Mouse (Mus musculus) spleen, postnatal 4 days (tissue): ENCODE data around the gene Wdcp.
A peak's percentile ranks its signal among the peaks of the same experiment; 100 is the strongest.
"Not testable (repeated sequence)": the region's sequence is repeated elsewhere in the genome, so short reads cannot be mapped to it uniquely, and the experiment has no call there.

Experiments used
- DNase-seq, 2 experiments: peaks; one replicate each; pipeline ENCODE4 v3.0.0; 2022; ENCODE audit warnings: low spot score in 2 of 2

The Wdcp gene

GRCm38 (mm10) chr12:4868924-4869323 is 25.8 kb downstream of the Wdcp start:
- peak in 1 of 2 experiments; percentile 58 for DNase-seq

- peak in 1 of 2 experiments; percentile 56 for DNase-seq
These were observed 28.2 kb downstream of the Wdcp start for GRCm38 (mm10) chr12:4871260-4871659.

DNA sequence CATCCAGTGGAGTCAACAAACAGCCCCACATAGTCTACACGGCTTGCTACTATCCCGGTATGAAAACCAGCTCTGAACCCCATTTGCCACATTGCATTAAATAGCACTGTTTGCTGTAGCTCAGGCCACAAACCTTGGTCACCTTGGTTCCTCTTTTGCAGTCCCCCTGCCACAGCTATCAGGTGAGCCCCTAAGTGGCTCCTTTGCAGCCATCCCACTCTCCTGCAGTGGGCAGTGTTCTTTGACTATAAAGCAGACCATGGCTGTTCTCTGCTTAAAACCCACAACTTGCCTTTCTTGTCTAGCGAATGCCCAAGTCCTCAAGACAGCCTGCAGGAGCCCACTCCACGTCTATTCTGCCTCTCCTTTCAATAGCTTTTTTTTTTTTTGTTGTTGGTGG is 29.2 kb downstream of the Wdcp start:
- peak; percentile 33 to 63 for DNase-seq

DNA sequence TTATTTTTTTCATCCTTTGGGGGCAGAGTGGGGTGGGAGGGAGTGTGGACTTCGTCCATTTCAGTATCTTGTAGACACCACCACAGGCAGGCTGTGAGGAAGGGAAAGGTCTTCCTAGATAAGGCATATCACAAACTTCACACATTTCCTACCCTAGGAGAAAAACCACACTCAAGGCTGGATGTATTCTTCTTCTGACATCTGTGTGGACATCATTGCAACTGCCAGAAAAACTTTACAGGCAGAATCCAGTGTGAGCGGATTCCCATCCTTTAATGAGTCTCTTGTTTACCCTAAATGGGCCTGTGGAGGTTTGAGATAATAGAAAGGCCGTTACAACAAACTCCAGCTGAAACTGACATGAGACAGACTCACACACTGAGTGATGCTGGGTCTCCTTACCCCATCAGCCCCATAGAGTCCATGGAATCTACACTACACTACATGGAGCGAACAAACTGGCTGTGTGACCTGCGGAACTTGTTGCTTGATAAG is 29.9 kb downstream of the Wdcp start:
- peak; percentile 49 to 62 for DNase-seq

DNA sequence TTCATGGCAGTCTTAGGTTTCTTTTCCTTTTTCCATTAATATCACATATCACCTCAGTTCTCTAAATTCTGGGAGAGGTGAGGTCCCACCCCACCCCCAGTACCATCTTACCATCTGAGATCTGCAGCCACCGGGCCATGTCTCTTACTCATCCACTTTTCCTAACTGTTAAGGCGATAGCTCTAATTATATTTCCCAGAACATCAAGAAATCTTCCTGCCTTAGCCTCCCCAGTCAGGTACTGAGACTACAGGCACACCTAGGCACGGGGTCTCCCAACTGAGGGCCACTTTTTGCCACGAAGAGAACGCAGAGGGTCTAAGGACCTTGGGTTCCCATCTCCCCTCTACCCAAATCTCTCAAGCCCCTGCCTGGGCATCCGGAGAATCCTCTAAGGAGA is 30.4 kb downstream of the Wdcp start:
- DNase-seq: peak in 1 of 2 experiments; percentile 74

- peak; percentile 90 to 92 for DNase-seq
These were observed 31.2 kb downstream of the Wdcp start, which contains the start of gene Mfsd2b for GRCm38 (mm10) chr12:4874161-4874927. Mfsd2b (minus strand) TSS chr12:4874359.

DNA sequence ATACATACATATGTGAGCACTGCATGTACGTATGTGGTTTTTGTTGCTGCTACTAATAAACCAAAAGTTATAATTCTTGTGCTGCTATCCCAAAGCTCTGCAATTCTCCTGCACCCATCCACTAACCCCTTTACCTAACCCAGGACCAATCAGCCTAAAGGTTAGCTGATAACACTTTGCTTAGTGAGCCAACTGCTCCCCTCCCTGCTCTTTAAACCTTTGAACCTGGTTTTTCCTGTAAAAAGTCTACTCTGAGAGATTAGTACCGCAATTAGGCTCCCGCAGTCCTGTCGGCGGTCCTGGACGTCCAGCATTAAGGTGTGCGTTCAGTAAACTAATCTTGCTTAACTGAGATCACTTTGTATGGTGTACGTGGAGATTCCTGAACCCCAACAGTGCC is 32.5 kb downstream of the Wdcp start:
- no peak for DNase-seq

GRCm38 (mm10) chr12:4878296-4878783 is 35.2 kb downstream of the Wdcp start:
- no peak for DNase-seq

GRCm38 (mm10) chr12:4879048-4879447 is 35.9 kb downstream of the Wdcp start:
- DNase-seq: peak; percentile 45 to 61

DNA sequence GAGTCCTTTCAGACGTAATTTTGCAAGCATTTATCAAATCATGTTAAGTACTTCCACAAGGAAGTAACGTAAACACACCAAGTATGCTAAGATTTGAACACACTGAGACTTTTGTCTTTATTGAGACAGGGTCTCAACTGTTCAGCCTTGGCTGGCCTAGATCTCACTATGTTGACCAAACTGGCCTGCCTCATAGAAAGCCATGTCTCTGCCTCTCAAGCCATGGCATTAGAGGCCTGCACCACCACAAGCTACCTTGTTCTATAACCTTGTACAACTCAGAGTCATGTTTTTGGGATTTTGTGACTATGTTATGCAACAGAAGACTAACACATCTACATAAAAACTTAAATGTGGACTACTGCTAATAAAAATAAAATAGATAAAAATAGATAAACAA is 39.0 kb downstream of the Wdcp start:
- no peak for DNase-seq

GRCm38 (mm10) chr12:4885062-4885461 is 42.0 kb downstream of the Wdcp start:
- no peak for DNase-seq

DNA sequence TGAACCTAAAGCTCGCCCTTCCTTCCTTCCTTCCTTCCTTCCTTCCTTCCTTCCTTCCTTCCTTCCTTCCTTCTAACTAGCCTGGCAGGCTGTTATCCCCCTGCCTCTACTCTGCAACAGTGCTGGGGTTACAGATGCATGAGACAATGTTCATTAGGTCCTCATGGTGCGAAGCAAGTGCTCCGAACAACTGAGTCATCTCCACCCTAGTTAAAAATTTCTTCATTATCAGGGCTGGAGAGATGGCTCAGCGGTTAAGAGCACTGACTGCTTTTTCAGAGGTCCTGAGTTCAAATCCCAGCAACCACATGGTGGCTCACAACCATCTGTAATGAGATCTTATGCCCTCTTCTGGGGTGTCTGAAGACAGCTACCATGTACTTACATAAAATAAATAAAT is 43.5 kb downstream of the Wdcp start:
- not testable (repeated sequence) for DNase-seq

DNA sequence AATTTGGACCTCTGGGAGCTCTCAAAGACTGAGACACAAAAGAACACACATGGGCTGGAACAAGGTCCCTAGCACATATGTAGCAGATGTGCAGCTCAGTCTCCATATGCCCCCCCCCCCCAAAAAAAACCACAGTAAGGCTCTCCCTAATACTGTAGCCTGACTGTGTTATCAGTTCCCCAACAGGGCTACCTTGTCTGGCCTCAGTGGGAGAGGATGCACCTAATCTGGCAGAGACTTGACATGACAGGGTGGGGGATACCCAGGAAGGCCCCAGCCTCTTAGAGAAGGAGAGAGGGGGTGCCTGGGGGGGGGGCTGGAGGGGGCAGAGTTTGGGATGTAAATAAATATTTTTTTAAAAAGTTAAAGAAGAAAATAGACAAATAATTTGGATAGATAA is 45.6 kb downstream of the Wdcp start:
- no peak for DNase-seq

- DNase-seq: no peak
These were observed 46.1 kb downstream of the Wdcp start for GRCm38 (mm10) chr12:4889251-4889650.

DNA sequence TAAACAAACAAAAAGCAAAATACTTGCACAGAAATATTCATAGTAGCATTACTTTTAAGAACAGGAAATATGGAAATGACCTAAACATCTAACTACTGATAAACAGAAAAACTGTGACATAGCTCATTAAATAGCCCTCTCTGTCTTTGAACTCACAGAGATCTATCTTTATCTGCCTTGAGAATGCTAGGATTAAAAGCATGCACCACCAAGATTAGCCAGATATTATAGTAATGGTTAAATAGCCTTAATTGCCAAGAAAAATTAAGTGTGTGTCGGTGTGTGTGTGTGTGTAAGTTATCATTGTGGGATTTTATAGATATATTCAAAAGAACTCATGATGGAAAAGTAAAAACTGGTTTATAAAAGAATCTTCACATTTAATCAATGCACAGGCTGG is 46.8 kb downstream of the Wdcp start:
- DNase-seq: no peak

DNA sequence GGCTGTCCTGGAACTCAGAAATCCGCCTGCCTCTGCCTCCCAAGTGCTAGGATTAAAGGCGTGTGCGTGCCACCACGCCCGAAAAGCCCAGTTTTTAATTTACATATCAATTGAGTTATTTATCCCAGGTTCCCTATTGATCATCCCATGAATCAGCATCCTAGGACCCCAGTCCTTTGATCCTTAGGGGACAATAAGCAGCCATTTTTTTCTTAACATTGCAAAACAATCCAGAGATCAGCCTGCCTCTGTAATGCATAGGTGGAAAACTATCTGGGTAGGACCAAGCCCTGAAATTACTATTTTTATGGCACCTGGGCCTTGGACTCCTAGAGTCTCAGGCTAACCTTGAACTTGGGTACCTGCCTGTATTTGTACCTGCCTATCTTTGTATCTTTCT is 54.9 kb downstream of the Wdcp start:
- no peak for DNase-seq

- DNase-seq: no peak
These were observed 62.8 kb downstream of the Wdcp start for GRCm38 (mm10) chr12:4905946-4906345.

- DNase-seq: no peak
These were observed 63.4 kb downstream of the Wdcp start for GRCm38 (mm10) chr12:4906476-4906875.

- DNase-seq: peak; percentile 96 to 98
These were observed 64.1 kb downstream of the Wdcp start, which contains the start of gene Ubxn2a for GRCm38 (mm10) chr12:4906951-4907906. Ubxn2a (minus strand) TSS chr12:4907705.

DNA sequence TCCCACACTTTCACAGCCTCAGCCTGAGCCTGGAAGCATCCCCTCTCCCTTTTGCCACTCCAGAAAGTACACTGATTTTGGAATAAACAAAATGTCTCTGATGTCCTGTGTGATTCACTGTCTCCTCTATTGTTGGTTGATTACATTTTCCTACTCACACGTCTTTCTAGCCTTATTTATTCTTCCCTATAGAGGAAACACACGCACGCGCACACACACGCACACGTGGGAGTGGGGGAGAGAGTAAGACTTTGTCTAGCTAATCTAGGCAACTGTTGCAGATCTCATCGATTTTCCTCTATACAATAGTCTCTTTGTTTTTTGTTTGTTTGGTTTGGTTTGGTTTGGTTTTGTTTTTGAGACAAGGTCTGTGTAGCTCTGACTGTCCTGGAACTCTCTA is 65.3 kb downstream of the Wdcp start:
- no peak for DNase-seq
